Mouse (Mus musculus): ENCODE data around the gene Gm30191.

Gm30191 gene

GRCm38 (mm10) chr4:134252131-134252910 is 5.6 kb downstream of the Gm30191 start:
- no peak for DNase-seq (ENCODE audit: low read depth)

- DNase-seq (ENCODE audit: low read depth) = no peak
Observed at GRCm38 (mm10) chr4:134252911-134253721, 6.4 kb downstream of the Gm30191 start.

GRCm38 (mm10) chr4:134253722-134254324 is 7.1 kb downstream of the Gm30191 start, which contains the start of gene Grrp1:
Gene Grrp1 (minus strand): TSS chr4:134254106.
- no peak for DNase-seq (ENCODE audit: low read depth)

GRCm38 (mm10) chr4:134254835-134255234 is 8.1 kb downstream of the Gm30191 start:
- DNase-seq (ENCODE audit: low read depth) = no peak

DNA sequence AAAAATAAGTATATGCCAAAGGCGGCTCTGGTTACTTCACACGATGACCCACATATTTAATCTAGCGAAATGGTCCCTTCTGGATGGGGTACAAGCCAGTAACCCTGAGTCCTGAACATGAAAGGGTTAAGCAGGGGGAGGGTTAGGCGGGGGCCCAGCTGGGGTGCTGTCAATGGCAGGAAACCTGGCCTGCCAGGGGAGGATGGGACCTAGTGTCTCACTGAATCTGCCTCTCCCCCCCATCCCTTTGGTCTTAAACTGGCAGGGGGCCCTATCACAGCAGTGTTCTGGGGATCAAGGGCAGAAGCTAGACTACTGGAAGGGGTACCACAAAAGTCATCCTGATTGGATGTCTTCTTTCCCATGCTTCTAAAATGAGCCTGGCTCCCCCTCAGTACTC is 9.1 kb downstream of the Gm30191 start:
- no peak for DNase-seq (ENCODE audit: low read depth)

DNA sequence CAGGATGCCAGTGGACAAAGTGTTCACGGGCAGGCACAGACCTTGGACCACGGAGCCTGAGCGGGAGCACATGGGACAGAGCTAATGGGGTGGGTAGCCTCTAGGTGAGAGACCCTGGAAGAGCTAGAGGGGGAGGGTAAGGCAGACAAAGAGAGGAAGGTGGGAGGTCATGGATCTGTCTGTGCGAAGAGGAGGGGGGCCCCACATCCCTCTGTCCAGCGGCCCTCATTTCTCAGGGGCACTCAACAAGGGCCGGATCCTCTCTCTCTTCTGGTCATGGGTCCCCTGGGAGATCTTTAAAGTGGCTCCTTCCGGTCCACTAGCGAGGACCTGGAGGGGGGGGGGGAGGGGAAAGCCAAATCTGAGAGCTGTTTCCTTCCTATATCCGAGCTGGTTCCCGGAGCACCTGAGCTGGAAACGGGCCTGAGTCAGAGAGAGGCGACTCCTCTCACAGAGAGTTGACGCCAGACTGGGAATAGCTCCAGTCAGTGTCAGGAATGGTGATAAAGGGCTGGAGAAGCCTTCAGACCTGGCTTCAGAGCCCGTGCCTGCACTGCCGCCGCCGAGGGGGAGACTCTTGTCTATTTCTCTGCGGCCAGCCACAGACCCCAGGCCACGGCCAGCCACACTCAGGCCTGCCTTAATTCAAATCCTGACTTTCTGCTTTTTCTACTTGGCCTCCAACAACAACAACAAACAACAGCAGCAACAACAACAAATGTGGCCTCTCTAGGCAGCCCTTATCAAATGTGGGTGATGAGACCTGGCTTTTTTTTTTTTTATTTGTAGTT is 9.9 kb downstream of the Gm30191 start:
- DNase-seq (ENCODE audit: low read depth) = no peak

- DNase-seq (ENCODE audit: low read depth) = no peak
Observed at GRCm38 (mm10) chr4:134257198-134258009, 10.7 kb downstream of the Gm30191 start.

DNA sequence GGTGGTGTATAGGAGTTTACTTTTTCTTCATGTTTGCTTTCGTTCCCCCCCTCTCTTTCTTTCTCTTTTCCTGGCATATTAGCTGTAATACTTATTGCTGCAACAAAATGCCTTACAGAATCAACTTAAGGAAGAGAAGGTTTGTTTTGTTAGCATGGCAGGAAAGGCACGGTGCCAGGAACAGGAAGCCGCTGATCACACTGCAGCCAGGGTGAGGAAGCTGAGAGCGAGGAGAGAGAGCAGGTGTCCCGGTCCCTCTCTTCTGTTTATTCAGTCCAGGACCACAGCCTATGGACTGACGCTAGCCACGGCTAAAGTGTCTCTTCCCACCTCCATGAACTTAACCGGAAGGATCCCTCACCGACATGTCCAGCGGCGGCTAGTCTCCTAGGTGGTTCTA is 11.6 kb downstream of the Gm30191 start:
- DNase-seq (ENCODE audit: low read depth) = no peak

GRCm38 (mm10) chr4:134263191-134263590 is 16.5 kb downstream of the Gm30191 start:
- DNase-seq (ENCODE audit: low read depth) = peak; percentile 70

GRCm38 (mm10) chr4:134265860-134266585 is 19.3 kb downstream of the Gm30191 start:
- DNase-seq (ENCODE audit: low read depth) = no peak

GRCm38 (mm10) chr4:134268102-134268655 is 21.4 kb downstream of the Gm30191 start:
- DNase-seq (ENCODE audit: low read depth) = no peak

DNA sequence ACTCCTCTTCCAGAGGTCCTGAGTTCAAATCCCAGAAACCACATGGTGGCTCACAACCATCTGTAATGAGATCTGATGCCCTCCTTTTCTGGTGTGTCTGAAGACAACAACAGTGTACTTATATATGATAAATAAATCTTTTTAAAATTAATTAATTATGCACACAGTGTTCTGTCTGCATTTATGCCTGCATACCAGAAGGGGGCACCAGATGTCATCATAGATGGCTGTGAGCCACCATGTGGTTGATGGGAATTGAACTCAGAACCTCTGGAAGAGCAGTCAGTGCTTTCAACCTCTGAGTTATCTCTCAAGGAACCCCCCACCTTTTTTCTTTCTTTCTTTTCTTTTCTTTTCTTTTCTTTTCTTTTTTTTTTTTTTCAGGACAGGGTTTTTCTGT is 22.9 kb downstream of the Gm30191 start:
- peak; percentile 71 for DNase-seq (ENCODE audit: low read depth)

GRCm38 (mm10) chr4:134271979-134272378 is 25.2 kb downstream of the Gm30191 start:
- no peak for DNase-seq (ENCODE audit: low read depth)

DNA sequence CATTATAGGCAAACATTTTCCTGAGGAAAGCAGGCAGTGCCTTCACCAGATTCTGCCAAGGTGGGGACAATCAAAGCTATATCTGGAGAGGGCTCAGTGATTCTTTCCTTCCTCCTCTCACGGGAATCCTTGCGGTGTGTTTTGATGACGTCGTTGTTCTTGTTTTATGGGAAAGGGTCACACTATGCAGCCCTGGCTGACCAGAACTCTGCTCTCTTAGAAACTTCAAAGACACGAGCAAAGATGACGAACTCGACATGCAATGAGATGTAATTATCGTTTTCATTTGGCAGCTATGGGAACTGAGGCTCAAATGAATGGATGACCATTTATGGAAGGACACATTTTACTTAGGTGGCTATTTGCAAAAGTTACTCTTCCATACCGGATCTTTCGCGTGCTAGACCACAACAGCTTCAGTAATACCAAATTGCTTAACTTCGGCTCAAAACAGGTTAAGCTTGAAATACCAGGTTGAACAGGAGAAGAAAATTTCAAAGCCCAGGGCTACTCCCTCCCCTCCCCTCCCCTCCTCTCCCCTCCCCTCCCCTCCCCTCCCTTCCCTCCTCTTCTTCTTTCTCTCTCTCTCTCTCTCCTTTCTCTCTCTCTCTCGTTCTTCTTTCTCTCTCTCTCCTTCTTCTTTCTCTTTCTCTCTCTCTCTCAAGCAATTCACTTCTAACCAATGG is 26.1 kb downstream of the Gm30191 start:
- DNase-seq (ENCODE audit: low read depth) = peak; percentile 65

DNA sequence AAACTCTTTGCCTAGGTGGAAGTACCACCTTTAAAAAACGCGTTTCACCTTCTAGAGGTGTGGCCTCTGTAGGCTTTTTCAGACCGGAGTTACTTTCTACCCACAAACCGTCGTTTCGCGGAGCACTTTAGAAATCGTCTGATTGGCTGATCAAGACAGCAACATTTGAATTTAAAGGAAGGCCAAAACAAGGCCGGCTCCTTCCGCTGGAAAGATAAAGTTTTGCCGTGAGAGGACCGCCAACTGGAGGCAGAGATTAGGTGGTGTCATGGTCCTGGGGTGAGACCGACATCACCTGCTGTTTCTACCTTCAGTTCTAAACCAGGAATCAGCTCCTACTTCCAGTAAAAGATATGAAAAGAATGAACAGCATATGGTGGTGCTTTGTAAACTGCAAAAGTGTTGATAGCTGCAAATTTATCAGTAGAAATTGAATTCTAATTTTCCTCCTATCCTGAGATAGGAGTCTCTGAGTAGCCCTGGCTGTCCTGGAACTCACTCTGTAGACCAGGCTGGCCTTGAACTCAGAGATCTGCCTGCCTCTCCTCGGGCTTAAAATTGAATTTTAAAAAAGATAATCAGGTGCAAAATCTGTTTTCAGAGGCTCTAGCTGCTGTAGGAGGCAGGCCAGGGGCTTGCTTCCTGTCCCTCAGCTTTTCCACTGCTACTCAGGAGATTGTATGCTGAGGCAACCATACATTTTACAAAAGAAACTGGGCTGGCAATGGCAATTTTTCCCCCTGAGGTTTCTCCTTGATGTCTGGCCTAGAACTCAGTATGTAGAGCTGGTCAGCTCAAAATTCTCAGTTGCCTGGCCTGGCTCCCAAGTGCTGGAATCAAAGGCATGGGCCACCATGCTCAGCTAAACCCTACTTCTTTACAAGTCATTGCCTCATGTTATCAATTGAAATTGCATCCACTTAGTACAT is 26.9 kb downstream of the Gm30191 start:
- DNase-seq (ENCODE audit: low read depth) = peak; percentile 96

DNA sequence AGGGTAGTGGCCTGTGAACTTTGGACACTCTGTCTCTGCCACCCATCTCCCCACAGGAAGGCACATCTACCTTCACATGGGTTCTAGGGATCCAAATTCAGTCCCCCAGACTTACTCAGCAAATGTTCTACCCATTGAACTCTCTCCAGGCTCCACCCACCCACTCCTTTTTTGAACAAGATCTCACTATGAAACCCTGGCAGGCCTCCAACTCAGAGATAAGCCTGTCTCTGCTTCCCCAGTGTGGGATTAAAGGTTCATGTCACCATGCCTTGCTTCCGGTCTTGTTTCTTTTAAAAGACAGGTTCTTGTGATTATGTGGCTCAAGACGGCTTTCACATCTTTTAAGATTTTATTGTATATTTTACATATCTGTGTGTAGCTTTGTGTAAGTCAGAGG is 38.2 kb downstream of the Gm30191 start:
- no peak for DNase-seq (ENCODE audit: low read depth)

DNA sequence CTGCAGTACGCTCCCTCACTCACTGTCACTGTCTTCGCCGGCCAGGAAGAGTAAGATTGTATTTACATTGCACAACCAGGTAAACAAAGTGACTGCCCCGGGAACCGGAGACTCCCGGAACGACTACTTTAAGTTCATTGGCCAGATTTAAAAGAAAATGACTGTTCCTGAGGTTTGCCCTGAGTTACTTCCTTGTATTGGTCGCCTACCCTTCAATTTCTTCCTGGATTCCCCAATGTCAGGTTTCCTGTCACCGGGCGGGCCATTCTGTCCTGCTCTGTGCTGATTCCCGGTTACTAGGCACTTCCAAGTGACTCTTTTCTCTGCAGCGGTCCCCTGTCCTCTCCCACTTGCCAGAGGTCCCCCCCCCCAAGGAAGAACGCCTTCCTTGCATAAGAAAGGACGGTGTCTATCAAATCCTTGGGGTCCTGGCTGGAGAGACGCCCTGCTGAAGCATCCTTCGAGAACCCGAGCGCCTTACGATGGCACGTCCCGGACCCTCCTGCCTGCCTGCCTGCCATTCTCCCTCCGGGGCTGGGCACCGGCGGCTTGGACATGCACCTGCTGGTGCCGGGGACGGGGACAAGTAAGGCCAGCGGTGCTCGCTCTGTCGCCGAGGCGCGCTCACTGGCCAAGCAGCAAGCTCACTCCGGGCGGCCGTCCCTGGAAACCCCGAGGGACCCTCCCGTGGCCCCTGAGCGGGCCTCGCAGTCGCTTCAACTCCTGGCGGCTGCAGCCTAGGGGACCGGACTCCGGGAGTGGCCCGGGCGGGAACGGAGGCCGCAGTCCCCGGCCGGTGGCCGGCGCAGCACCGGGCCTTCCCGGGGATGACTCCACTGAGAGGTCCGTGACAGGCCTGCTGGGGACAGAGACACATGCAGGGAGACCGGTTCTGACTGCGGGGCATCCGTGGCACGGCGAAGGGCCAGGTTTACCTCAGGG is 39.8 kb downstream of the Gm30191 start:
- DNase-seq (ENCODE audit: low read depth) = peak; percentile 54
